Mouse (Mus musculus) embryo, embryonic 11.5 days (tissue): ENCODE results near the gene Ctsj.
"Not testable (repeated sequence)": the region's sequence is repeated elsewhere in the genome, so short reads cannot be mapped to it uniquely, and the experiment has no call there.

ENCODE experiments used
- DNase-seq: peaks from one replicate; pipeline ENCODE4 v3.0.0-alpha.2; 2012; ENCODE audit warnings: low read depth, low spot score

The Ctsj gene

DNA sequence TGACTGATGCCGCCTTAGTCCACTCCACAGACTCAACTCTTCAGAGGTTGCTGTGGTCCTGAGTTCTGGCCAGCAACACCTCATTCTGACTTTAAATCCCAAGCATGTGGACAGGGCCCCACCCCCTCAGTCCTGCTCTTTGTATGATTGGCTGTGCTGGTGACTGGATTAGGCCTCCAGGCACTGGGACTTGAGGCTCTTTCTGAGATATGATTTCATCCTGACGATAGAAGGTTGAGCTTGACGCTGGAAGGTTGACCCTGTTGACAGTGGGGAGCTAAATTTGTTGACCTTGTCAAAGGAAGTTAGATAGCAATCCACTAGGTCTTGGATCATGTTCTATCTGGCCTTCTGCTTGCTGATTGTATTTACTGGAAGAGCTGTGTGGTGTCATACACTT, at the start of gene Ctsj:
Gene Ctsj (minus strand): TSS at position 101 of the 400 bp plus-strand sequence.
- DNase-seq = no peak

DNA sequence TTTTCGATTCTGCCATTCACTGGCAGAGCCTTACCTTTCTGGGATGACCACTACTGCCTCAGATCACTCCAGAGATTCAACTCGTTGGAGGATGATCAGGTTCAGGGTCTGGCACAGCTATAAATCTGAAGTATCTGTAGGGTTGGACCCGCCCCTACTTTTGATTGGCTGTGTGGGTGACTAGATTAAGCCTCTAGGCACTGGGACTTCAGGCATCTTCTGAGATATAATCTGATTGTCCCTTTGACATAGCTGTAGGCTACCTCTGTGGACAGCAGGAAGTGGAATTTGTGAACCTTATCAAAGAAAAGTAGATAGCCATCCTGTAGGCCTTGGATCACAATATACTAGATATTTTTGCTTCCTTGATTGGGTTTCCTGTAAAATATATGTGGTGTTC, 34.8 kb upstream of the Ctsj start, which contains the start of gene Ctsq:
Gene Ctsq (minus strand): TSS at position 101 of the 400 bp plus-strand sequence.
- DNase-seq = no peak

DNA sequence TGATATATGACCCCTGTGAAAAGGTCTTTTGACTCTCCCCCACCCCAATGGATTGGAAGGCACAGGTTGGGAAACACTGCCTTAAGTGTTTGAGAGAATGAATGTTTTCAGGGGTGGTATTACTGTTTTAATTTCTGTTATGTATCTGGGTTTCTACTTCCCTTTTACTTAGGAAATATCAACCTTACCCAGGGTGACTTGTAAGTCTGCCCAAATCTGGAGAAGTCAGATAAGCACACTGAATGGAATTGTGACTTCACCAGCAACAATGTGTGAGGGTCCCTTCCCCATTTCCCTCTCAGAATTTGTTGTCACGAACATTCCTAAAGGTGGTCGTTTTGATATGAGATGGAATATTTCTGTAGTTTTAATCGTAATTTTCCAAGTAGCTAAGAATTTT, 17.0 kb upstream of the Ctsj start:
- no peak for DNase-seq

DNA sequence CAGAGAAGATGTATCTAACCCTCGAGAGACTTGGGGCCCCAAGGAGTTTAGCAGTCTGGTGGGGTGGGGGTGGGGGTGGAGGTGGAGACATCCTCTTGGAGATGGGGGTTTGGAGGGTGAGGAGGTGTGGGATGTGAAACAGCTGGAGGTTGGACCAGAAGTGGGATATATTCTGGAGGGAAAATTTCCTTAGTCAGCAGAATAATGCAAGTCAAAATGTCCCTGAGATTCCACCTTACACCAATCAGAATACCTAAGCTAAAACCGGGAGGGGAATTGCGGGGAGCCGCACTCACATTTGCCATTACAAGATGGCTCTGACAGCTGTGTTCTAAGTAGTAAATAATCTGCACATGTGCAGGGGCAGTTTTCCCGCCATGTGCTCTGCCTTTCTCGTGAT, 16.1 kb upstream of the Ctsj start:
- DNase-seq = no peak

DNA sequence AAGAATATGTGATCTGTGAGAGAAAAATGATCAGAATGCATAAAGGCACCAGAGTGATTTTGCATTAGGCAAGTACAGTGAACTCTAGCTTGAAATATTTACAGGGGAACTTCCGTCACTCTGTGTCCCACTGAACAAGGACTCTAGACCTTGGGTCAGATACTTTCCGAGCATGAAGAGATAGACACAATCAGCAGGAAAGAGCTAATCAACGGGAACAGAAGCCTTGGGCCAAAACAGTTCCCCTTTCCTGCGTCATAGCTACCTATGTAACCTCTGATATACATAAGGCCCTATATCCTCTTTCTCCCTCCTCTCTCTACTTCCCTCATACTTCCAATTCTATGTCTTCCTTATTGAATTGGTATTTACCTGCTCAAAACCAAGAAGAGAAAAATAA, 4.4 kb upstream of the Ctsj start:
- DNase-seq = no peak

- no peak for DNase-seq
These were observed 8.2 kb downstream of the Ctsj start for GRCm38 (mm10) chr13:60997600-60997999.

DNA sequence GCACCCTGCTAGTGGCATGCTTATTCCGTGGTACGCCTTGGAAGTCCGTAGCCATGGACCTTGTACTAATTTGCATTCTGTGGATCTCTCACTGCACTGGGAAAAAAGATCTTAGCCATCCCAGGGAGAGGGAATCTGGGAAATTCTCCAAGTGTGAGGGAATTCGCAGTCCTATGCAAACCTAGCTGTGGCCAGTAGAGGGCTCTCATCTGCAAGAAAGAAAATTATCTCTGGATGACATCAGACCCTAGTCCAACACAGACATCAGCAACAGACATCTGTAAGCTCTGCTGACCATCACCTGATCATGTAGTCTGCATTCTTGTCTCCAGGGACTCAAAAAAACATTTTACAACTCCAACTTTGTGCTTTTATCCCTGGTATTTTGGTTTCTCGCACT, 18.8 kb downstream of the Ctsj start:
- DNase-seq = not testable (repeated sequence)

GRCm38 (mm10) chr13:60972319-60972718, 33.4 kb downstream of the Ctsj start:
- DNase-seq = not testable (repeated sequence)

GRCm38 (mm10) chr13:60963985-60964384, 41.8 kb downstream of the Ctsj start:
- DNase-seq = not testable (repeated sequence)

DNA sequence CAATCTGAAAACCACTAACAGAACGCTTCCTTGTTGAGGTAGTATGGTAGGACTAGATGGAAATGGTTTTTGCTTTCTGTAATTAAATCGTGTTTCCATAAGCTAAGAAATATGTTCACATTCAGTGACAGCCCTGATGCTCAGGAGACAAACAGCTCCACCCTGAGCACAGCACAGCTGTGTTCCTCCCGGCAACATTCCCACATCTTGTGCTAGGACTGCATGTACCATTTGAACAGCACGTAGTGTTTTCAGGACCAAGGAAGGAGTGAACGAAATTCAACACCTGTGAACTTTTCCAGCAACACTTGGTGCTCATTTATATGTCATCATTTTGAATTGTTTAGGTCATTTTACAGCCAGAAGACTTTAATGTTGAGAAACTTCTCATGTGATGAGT, 44.1 kb downstream of the Ctsj start:
- DNase-seq = no peak
